Mouse (Mus musculus) limb, embryonic 15.5 days (tissue): ENCODE results near the gene Inpp4a. TPM values are rescaled to one million over a fixed set of nuclear protein-coding genes. Genes with fewer than 3 reads are reported as not detected.

Source experiments
- ATAC-seq: fragments of 200-750 bp; cut with Nextera tagmentation; 2 replicates; pipeline ENCODE4 v1.8.0; 2017; ENCODE audit warnings: low read depth, moderate TSS enrichment; ENCODE audit not compliant: insufficient number of reproducible peaks, low FRiP score, low TSS enrichment
- H3K27ac ChIP-seq: fragments of 300-500 bp; sonication (generic); 2 replicates; pipeline ENCODE4 v1.5.1; 2015; ENCODE audit warnings: moderate library complexity, mild to moderate bottlenecking, inconsistent platforms
- H3K27me3 ChIP-seq: fragments of 300-500 bp; sonication (generic); 2 replicates; pipeline ENCODE4 v1.6.1; 2015; ENCODE audit warnings: inconsistent platforms
- H3K36me3 ChIP-seq: fragments of 300-500 bp; sonication (generic); 2 replicates; pipeline ENCODE4 v1.6.1; 2015; ENCODE audit warnings: inconsistent platforms
- H3K4me1 ChIP-seq: fragments of 300-500 bp; sonication (generic); 2 replicates; pipeline ENCODE4 v1.6.1; 2015; ENCODE audit warnings: inconsistent platforms
- H3K4me2 ChIP-seq: fragments of 300-500 bp; sonication (generic); 2 replicates; pipeline ENCODE4 v1.6.1; 2015; ENCODE audit warnings: mild to moderate bottlenecking, inconsistent platforms
- H3K4me3 ChIP-seq: fragments of 300-500 bp; sonication (generic); 2 replicates; pipeline ENCODE4 v1.5.1; 2015; ENCODE audit warnings: mild to moderate bottlenecking, inconsistent platforms
- H3K9ac ChIP-seq: fragments of 300-500 bp; sonication (generic); 2 replicates; pipeline ENCODE4 v1.6.1; 2015; ENCODE audit warnings: inconsistent platforms
- H3K9me3 ChIP-seq: fragments of 300-500 bp; sonication (generic); 2 replicates; pipeline ENCODE4 v1.6.1; 2016; ENCODE audit warnings: inconsistent platforms
- WGBS: fragments of 180-500 bp; shearing (Covaris S2); methylation state at CpG from one replicate; pipeline ENCODE4 v1.1.7; 2015; 5-methylcytosine and 5-hydroxymethylcytosine counted together
- polyA plus RNA-seq: library from polyadenylated mRNA; unstranded; fragments of >200 nt; fragmentation: Nextera tagmentation; extraction: Ambion mirVana; gene quantifications from 2 replicates; pipeline ENCODE4 v1.2.1, GENCODE M21; 2015

Inpp4a gene
- polyA plus RNA-seq, 1 experiment from 2014 or later: 16.9 TPM

DNA sequence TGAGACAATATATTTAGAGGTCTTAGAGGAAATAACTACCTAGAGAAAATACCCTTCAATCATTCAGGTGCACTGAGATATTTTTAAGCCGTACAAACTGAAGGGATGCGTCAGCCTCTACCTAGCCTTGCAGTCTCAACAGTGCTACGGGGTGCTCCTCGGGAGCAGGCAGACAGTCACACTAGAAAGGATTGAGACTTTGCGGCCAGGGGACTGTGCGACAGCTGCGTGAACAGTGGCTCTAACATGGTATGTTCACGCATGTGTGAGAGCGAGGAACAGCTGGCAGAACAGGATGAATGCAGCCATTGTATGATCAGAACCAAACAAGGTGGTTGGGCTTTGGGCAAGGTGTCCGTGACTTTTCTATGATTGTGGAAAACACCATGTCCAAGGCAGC, 63.1 kb downstream of the Inpp4a start:
- Histone ChIP-seq H3K36me3 (peaks cover 30% of the 10 kb centered on the region), H3K4me2 (no peak overlapping the region), H3K9ac (no peak overlapping the region), H3K27ac (no peak overlapping the region), H3K4me1 (peaks cover 6% of the 10 kb centered on the region; the same call in 1 of the 2 replicates), H3K9me3 (no peaks in the 10 kb centered on the region), H3K27me3 (no peaks in the 10 kb centered on the region), H3K4me3 (no peak overlapping the region)
- 67% methylated on average over 10 of the region's 10 CpGs for WGBS
- ATAC-seq: no peak

DNA sequence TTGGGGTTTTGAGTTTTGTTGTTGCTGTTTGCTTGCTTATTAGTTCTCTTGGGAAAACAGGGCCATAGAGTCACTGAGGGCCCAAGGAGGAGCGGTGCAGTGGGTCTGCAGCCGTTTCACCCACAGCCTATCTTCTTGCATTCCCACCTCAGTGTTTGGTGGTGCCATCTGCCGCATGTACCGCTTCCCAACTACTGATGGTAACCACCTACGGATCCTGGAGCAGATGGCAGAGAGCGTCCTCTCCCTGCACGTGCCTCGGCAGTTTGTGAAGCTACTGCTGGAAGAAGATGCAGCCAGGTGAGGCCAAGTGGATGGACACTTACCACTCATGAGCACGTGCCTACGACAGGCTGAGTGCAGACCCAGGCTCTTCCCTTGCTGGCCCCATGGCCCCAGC, 68.5 kb downstream of the Inpp4a start:
- Histone ChIP-seq H3K27ac (no peak overlapping the region), H3K4me2 (no peak overlapping the region), H3K4me3 (no peak overlapping the region), H3K27me3 (no peaks in the 10 kb centered on the region), H3K9ac (no peak overlapping the region), H3K36me3 (peaks cover 45% of the 10 kb centered on the region), H3K4me1 (no peaks in the 10 kb centered on the region), H3K9me3 (no peaks in the 10 kb centered on the region)
- WGBS: 93% methylated on average over 10 of the region's 10 CpGs
- no peak for ATAC-seq

DNA sequence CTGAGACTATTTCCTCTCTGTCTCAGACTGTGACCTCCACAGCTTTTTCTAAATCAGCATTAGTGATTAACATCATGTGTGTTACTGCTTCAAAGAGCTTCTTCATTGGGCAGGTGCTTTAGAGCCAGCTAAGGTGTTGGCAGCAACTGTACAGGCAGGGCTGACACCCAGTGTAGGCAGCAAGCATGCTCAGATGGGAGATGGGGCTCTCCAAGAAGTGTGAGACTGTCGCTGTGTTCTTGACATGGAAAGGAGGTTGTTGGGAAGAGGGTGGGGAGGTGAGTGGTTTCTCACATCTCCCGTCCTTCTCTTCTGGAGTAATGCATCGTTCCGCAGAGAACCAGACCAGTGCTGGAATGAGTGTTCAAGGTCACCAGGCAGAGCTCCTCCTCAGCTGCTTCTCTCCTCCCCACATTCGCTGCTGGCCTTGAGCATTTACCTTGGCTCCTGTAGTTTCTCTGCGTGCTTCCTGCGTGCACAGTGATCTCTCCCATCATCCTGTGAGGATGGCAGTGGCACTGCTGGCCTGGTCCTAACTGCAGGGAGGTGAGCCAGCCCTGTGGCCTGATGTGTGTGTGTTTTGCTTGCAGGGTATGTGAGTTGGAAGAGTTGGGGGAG, 69.2 kb downstream of the Inpp4a start:
- H3K4me1 ChIP-seq: no peaks in the 10 kb centered on the region
- H3K36me3 ChIP-seq: peaks cover 45% of the 10 kb centered on the region
- H3K9me3 ChIP-seq: no peaks in the 10 kb centered on the region
- WGBS: 87% methylated on average over 7 of the region's 7 CpGs
- H3K27ac ChIP-seq: no peak overlapping the region
- no peak overlapping the region for H3K4me3 ChIP-seq
- no peak for ATAC-seq
- H3K9ac ChIP-seq: no peak overlapping the region
- no peak overlapping the region for H3K4me2 ChIP-seq
- H3K27me3 ChIP-seq: no peaks in the 10 kb centered on the region

DNA sequence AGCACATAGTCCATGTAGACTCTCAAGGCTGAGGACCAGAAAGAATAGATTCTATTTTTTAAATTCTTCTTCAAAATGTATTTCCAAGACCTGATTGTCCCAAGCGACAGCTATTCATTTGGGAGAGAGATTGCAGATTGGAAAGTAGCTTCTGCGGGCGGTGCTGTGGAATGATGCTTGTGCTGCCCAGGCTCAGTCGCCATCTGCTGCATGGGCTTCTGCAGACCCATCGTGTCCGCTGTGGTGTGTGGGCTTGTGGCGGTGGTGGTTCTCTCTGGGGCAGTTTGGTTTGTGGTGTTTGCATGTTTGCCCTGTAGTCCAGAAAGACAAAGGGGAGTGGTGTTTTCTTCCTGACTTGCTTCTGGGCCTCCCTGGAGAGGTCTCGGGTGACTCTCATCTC, 76.5 kb downstream of the Inpp4a start:
- no peak for ATAC-seq
- Histone ChIP-seq H3K4me3 (no peak overlapping the region), H3K27me3 (no peaks in the 10 kb centered on the region), H3K27ac (no peak overlapping the region), H3K36me3 (peaks cover 33% of the 10 kb centered on the region), H3K4me1 (no peaks in the 10 kb centered on the region), H3K9me3 (no peaks in the 10 kb centered on the region), H3K9ac (no peak overlapping the region), H3K4me2 (no peak overlapping the region)
- WGBS: 89% methylated on average over 8 of the region's 8 CpGs

DNA sequence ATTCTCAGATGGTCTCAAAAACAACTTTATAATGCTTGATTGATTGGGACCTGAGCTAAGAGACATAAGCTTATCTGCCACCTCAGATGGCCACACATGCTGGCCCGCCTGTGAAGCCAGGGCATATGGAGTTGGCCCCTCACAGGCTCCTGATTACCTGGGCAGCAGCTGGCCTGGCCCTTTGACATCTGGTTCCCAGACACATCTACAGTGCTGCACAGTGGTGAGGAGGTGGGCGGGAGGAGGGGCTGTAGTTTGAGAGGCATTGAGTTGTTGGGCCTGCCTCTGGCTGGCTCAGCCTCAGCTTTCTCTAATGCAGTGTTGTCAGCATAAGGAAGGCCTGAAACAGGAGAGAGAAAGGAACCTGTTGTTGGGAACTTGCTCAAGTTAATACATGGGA, 77.1 kb downstream of the Inpp4a start:
- Histone ChIP-seq H3K4me2 (no peak overlapping the region), H3K36me3 (peaks cover 33% of the 10 kb centered on the region), H3K9ac (no peak overlapping the region), H3K27ac (no peak overlapping the region), H3K4me3 (no peak overlapping the region), H3K4me1 (no peaks in the 10 kb centered on the region), H3K27me3 (no peaks in the 10 kb centered on the region), H3K9me3 (no peaks in the 10 kb centered on the region)
- WGBS: 41% methylated on average over 2 of the region's 2 CpGs
- ATAC-seq: no peak

DNA sequence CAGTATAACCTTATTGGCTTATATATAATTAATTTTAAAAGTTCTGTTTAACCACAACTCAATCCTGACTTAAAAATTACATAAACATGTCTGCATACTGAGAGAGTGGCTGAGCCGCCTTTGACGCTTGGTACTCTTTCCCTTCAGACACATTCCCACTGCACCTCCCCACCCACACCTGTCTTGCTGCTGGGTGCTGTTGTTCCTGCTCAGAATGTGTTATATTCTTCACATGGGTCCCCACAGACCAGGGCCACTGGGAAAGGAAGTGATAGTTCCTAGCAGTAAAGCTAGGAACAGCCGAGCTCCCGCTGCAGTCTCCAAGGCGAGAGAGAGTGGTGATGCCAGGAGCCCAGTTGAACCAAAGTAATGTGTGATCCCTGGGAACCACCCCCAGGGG, 78.4 kb downstream of the Inpp4a start:
- ATAC-seq: no peak
- peaks cover 28% of the 10 kb centered on the region for H3K36me3 ChIP-seq

DNA sequence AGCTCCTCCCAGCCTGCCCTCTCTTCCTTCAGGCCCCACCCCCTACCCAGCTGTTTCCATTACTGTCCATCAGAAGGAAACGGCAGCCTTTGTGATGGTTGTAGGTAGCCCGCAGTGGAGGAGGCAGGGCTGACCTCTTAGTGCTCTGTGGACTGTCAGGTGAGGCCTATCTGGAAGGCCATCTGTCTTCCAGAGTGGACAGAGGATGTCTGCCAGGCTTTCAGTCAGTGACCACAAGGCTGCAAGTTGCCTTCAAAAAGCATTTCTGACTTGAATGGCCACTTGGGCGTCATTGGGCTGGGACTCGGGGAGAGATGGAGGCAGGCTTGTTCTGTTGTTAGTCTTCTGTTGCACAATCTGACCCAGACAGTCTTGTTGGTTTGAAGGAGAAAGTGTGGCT, 79.9 kb downstream of the Inpp4a start:
- H3K4me3 ChIP-seq: no peak overlapping the region
- no peaks in the 10 kb centered on the region for H3K4me1 ChIP-seq
- no peak overlapping the region for H3K4me2 ChIP-seq
- WGBS: 55% methylated on average over 4 of the region's 4 CpGs
- H3K27ac ChIP-seq: no peak overlapping the region
- peaks cover 28% of the 10 kb centered on the region for H3K36me3 ChIP-seq
- H3K27me3 ChIP-seq: no peaks in the 10 kb centered on the region
- H3K9ac ChIP-seq: no peak overlapping the region
- 0 out of 2 replicates have a peak, but pooled peaks have one; percentile 6 for ATAC-seq
- H3K9me3 ChIP-seq: no peaks in the 10 kb centered on the region

More for the DNA sequence above, 78.4 kb downstream of the Inpp4a start:
- 88% methylated on average over 5 of the region's 5 CpGs for WGBS
- Histone ChIP-seq H3K9me3 (no peaks in the 10 kb centered on the region), H3K9ac (no peak overlapping the region), H3K27me3 (no peaks in the 10 kb centered on the region), H3K27ac (no peak overlapping the region), H3K4me1 (no peaks in the 10 kb centered on the region), H3K4me3 (no peak overlapping the region), H3K4me2 (no peak overlapping the region)

DNA sequence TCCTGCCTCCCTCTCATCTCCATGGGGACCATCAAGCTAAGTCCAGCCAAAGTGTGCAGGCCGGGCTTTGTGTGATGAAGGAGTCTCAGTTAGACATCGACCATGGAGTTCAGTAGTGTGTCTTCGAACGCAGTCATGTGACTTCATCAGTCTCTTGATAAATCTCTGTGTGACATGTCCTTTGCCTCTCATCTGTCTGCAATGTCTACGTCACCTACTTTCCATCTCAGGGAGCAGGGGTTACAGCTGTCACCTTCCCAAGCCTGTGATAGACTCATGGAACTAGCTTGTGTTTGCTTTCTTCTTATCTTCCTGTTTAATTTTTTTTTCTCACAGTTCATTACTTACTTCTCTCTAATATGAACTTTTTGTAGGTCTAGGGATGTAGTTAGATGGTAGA, 81.2 kb downstream of the Inpp4a start:
- H3K4me2 ChIP-seq: no peak overlapping the region
- no peaks in the 10 kb centered on the region for H3K4me1 ChIP-seq
- 90% methylated on average over 5 of the region's 5 CpGs for WGBS

DNA sequence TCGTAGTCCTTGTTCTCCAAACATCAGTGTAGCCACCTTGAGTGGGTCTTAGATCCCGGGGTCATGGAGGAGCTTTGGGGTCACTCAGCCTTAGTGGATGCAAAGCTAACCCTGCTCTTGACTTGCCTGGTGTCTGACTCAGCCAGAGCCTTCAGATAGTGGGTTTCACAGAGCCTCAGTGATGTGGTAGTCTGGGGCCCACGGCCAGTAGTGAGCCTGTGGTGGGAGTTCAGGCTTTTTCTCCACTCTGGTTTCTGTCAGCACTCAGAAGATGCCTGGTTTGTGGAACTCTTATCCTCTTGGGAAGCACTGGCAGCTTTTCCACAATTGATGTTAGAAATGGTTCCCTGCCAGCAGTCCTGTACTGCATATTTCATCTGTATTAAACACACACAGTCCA, 84.6 kb downstream of the Inpp4a start:
- 83% methylated on average over 3 of the region's 3 CpGs for WGBS
- Histone ChIP-seq H3K4me3 (no peak overlapping the region), H3K9ac (no peak overlapping the region), H3K27ac (no peak overlapping the region), H3K9me3 (no peaks in the 10 kb centered on the region), H3K4me1 (no peaks in the 10 kb centered on the region), H3K27me3 (no peaks in the 10 kb centered on the region), H3K4me2 (no peak overlapping the region), H3K36me3 (peaks cover 20% of the 10 kb centered on the region)
- ATAC-seq: no peak

More for the DNA sequence above, 81.2 kb downstream of the Inpp4a start:
- no peak for ATAC-seq
- Histone ChIP-seq H3K36me3 (peaks cover 21% of the 10 kb centered on the region), H3K4me3 (no peak overlapping the region), H3K9me3 (no peaks in the 10 kb centered on the region), H3K27ac (no peak overlapping the region), H3K27me3 (no peaks in the 10 kb centered on the region), H3K9ac (no peak overlapping the region)

DNA sequence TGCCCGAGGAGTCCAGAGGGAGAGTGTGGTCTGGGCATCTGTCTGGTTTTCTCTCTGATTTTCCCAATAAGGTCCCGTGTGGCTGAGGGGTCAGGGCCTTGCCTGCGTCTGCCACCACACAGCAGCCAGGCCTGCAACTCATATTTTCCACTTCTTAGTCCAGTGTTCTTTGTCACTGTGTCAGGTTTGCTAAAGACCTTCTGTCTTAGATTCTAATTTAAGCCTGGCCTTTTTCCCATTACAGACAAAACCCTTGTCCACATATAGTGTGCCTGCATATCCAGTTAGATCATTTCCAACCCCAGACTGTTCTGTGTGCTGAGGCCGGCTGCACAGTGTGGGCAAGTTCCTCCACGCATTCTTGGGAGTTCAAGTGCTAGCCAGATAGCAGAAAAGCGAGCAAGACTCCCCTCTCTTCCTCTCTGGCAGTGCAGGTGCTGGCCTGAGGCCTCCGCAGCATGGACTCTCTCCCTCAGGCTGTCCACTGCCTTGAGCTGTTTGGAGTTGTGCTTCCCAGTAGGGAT, 86.8 kb downstream of the Inpp4a start:
- peaks cover 22% of the 10 kb centered on the region for H3K36me3 ChIP-seq
- no peak overlapping the region for H3K27ac ChIP-seq
- H3K4me3 ChIP-seq: no peak overlapping the region
- no peak overlapping the region for H3K4me2 ChIP-seq
- H3K9ac ChIP-seq: no peak overlapping the region
- no peak for ATAC-seq
- WGBS: 68% methylated on average over 7 of the region's 7 CpGs
- no peaks in the 10 kb centered on the region for H3K27me3 ChIP-seq
- H3K4me1 ChIP-seq: no peaks in the 10 kb centered on the region
- no peaks in the 10 kb centered on the region for H3K9me3 ChIP-seq

DNA sequence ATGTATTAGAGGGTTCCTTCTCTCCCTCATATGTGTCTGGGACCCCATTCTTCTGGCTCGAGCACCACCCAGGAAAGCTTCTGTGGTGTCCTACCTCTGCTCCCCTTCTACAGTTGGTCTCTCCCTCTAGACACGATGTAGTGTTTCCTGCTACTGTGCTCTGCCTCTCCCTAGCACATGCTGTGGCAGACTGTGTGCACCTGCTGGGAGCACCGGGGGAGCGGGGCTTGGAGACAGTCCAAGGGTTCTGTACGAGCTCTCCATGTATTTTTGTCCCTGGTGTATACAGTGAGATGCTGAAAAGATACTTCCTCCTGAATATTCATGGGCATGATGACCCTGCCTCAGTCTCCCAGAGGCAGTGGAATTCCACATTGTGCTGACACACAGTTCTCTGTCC, 93.5 kb downstream of the Inpp4a start:
- Histone ChIP-seq H3K4me1 (no peaks in the 10 kb centered on the region), H3K4me2 (no peak overlapping the region), H3K9ac (no peak overlapping the region), H3K27me3 (no peaks in the 10 kb centered on the region), H3K36me3 (peaks cover 55% of the 10 kb centered on the region), H3K27ac (no peak overlapping the region), H3K4me3 (no peak overlapping the region), H3K9me3 (no peaks in the 10 kb centered on the region)
- ATAC-seq: no peak
- WGBS: 74% methylated on average over 5 of the region's 5 CpGs

DNA sequence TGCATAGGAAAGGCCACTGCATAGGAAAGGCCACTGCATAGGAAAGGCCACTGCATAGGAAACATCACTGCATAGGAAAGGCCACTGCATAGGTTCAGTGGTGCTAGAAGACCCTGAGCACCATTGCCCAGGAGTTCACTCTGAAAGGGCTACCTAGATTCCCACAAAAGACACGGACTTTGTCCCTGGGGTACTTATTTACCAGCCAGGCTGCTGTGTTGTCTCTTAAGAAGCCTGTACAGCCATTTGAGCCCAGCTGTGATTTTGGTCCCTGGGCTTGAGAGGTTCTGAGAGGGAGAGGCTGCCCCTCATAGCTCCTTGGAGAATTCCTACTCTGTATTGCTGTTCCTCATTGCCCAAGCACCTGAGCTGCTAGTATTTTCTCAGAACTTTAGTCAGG, 96.8 kb downstream of the Inpp4a start:
- peaks cover 49% of the 10 kb centered on the region for H3K36me3 ChIP-seq
- no peaks in the 10 kb centered on the region for H3K4me1 ChIP-seq
- H3K4me3 ChIP-seq: no peak overlapping the region
- H3K9me3 ChIP-seq: no peaks in the 10 kb centered on the region
- no peak overlapping the region for H3K4me2 ChIP-seq
- no peak overlapping the region for H3K27ac ChIP-seq
- no peaks in the 10 kb centered on the region for H3K27me3 ChIP-seq
- no peak for ATAC-seq
- no peak overlapping the region for H3K9ac ChIP-seq
- 61% methylated on average over 1 of the region's 1 CpGs for WGBS

DNA sequence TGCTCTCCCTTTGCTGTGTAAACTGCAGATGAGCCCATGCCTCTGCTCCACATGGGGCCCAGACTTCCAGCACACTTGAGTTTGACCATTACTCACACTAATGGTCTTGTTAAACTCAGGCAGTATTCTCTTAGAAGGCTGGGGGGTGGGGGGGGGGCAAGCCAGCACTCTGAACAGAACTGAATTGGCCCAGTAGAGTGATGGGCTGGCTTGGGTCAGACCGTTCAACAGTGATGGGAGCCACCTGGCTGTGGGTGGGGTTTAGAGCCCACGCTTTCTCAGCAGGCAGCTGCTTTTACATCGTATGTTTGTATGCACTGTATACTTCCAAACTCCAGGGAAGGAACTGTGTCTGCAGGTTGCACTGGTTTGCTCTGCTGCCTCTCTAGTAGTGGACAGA, 99.3 kb downstream of the Inpp4a start:
- no peak overlapping the region for H3K9ac ChIP-seq
- no peaks in the 10 kb centered on the region for H3K4me1 ChIP-seq
- WGBS: 28% methylated on average over 3 of the region's 3 CpGs
- no peak overlapping the region for H3K4me3 ChIP-seq
- ATAC-seq: no peak
- H3K36me3 ChIP-seq: peaks cover 43% of the 10 kb centered on the region
- H3K27ac ChIP-seq: no peak overlapping the region
- H3K4me2 ChIP-seq: no peak overlapping the region
- no peaks in the 10 kb centered on the region for H3K27me3 ChIP-seq
- no peaks in the 10 kb centered on the region for H3K9me3 ChIP-seq
